Mouse (Mus musculus): ENCODE measurements at regions not wholly inside any gene's neighbourhood (a gene's known extent, or its start where the extent isn't known, plus 50 kb on each side); places are given as distances from the start of the nearest gene placed in this dataset.

DNA sequence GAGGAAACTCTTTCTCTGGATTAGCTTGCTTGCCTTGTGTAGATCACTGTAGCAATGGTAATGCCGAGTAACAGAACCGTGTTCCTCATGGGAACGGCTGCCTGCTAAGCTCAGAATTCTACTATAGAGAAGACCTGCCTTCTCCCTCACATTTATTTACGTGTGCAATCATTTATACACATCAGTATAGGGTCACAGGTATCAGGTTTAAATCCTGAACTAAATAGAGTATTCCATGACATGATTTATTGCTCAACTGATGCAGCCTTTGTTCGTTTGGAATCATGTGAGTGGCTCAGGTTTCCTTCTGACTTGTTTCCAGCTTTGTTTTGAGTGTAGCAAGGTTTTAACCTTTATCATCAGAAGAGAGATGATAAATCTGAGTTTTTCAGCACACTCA is 329.4 kb downstream of the Galc start:
- no peak for ATAC-seq (ENCODE audit: poor library complexity, severe bottlenecking)

DNA sequence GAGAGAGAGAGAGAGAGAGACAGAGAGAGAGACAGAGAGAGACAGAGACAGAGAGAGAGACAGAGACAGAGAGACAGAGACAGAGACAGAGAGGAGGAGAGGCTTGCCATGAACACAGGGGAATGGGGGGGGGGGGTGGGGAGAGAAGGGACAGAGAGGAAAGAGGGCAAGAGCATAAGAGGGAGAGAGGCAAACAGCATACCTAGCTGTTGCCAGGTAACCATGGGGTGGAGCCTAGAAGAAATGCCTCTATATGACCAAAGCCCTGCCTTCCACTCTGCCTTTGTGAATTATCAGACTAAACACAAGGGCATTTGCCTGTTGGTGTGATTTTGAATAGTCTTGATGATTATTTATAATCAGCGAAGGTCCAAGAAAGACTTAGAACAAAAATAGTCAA is 332.2 kb downstream of the Galc start:
- no peak for ATAC-seq (ENCODE audit: poor library complexity, severe bottlenecking)

DNA sequence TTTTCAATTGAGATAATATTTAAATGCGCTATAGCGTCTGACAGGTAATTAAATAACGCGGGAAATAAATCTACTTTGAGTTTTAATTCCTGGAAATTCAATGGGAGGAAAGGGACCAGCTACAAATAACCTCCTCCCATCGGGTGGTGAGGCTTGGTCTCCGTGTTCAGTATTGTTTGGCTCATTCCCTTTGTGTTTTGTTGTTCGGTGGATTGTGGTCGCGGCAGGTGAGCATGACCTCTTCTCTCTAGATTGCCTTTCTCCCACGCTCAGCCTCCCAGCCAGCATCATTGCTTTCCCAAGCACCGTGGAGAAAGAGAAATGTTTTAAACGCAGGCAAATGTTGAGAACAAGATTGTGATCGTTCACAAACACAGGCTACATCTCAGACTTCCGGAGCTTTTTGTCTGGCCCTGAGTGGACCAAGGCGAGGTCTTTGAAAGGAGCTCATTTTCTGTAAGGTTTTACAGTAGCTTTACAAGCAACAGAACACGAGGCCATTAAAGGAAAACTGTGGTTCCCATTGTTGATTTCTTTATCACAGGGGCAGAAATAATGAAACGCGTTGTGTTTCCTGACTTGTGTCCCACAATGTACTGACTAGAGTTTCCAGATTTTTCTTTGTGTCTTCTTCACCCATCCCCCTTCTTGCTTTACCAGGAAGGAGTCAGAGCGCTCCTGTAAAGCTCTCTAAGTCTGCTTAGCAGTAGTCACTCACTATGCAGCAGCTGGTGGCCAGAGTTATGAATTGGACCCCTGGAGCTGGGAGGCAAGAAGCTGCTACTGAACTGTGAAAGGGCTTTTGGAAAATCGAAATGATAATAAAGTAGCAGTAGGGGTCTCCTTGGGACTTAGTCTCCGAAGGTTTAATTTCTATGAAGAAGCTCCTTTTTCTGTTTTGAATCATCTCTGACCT is 337.7 kb downstream of the Galc start:
- ATAC-seq (ENCODE audit: poor library complexity, severe bottlenecking), result no peak

DNA sequence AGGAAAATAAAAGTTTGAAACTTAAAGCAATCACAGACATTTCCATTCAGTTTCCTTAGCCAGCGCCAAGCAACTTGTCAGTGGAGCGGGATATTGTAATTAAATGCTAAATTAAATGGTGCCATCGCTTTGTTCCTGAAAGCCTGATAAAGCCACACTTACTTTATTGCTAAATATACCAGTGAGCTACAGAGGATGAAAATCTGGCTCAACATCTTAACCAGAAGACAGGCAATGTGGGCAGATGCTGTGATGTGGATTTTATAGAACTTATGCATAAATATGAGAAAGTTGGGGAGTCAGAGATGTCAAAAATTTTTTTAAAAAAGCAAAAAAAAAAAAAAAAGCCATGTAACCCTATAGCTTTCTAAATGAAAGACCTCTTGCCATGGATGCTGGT is 340.8 kb downstream of the Galc start:
- ATAC-seq (ENCODE audit: poor library complexity, severe bottlenecking), result no peak

DNA sequence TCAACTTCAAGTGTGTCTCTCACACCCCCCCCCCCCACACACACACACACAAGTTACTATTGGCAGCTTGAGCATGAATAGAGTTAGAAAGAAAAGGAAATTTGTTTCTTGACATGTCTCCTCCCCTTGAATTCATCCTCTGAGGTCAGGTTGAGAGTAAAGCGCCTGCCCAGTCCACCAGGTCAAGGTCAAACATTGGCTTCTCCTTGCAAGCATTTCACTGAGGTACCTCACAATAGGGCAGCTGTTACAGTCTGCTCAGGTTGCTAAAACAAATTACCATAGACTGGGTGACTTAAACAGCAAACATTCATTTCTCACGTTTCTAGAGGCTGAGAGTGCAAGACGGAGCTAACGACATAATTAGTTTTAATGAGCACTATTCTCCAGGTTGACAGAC is 344.2 kb downstream of the Galc start:
- no peak for ATAC-seq (ENCODE audit: poor library complexity, severe bottlenecking)

DNA sequence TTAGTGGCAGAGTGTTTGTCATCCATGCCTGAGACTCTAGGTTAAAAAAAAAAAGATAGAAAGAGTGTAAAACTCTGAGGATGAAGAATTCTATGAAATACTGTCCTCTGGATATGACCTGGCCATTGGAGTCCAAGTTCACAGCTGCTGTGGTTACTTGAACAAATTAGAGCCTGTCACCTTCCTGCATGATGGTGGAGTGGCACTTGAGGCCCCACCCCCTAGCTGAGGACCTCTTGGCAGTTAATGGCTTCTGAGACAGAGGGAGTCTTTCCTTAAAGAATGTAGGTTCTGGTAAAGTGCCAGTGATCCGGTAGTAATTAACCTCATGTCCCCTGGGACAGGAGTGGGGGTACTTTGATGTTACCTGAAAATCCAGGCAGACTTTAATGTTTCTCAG is 346.5 kb downstream of the Galc start:
- no peak for ATAC-seq (ENCODE audit: poor library complexity, severe bottlenecking)

DNA sequence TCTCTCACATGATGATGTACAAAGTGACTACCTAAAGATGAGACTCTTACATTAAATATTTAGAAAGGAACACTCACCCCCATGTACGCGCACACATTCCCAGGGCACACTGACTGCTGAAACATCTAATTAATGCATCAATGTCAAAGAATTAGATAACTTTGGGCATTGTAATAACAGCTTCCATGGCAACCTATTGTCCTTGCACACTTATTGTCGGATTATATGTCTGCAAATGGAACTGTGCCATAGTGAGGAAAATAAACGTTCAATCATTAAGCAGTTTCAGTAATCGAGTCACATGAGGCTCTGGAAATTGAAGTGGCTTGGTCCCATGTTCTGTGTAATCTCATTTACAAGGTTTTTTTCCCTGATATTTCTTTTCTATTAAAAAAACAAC is 360.0 kb downstream of the Galc start:
- ATAC-seq (ENCODE audit: poor library complexity, severe bottlenecking), result no peak

DNA sequence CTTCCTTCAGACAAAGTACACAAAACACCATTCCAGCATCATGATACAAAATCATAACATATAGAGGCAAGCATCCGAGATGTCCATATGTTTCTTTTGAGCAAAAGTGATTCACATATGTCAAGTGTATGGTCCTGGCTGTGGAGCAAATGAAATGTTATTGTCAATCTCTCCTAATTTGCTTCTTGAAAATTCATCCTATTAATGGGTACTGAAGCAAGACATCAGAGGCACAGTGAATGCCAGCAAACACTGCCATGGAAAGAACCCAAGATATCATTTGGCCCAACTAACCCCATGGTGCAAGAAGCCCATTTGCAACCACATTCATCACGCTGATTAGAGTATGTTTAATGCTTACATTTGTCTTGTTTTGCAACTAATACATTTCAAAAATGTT is 361.1 kb downstream of the Galc start:
- ATAC-seq (ENCODE audit: poor library complexity, severe bottlenecking), result no peak

DNA sequence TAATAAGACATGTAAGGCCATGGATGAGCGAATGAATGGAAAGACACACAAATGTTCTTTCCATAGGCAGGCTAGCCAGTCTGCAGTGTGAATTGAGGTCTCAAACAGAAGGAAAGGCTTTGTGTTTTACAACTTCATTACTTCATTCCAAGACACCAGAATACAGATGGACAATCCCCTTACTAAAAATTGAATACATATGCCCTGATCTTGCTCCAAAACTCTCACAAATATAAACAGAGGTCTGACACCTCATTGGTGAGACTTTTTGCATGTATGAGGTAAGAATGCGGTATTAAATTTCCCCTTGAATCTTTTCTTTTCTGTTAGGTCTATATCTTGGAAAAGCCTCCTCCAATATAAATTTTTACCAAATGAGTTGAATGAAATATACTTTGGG is 363.3 kb downstream of the Galc start:
- no peak for ATAC-seq (ENCODE audit: poor library complexity, severe bottlenecking)

DNA sequence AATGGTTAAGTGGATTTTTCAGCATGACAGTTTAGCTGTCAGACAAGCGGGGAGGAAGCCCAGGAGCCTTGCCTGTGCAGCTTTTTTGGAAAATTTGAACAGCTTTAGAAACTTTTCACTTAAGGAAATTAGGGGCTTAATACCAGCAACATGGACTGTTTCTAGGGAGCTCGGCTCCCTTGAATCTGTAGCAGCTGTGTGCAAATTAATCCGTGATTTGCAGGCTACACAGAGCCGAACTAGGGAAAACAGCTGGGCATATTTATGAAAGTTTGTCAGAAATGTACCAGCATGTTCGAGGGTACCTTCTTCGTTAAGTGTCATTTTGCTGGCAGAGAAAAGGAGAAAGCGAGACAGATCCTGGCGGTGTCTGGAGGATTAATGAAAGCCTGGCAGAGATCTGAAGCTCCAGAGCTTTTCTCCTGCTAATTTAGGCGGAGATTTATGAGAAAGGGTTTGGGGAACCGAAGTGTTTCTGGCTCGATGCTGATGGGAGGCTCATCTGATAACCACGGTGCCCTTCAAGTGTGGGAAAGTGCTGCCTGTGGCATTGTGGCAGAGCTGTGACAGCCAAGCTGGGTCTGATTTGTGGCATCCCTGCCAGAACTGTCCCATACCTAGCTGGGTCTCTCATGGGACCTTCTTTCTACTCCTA is 370.3 kb downstream of the Galc start:
- no peak for ATAC-seq (ENCODE audit: poor library complexity, severe bottlenecking)

DNA sequence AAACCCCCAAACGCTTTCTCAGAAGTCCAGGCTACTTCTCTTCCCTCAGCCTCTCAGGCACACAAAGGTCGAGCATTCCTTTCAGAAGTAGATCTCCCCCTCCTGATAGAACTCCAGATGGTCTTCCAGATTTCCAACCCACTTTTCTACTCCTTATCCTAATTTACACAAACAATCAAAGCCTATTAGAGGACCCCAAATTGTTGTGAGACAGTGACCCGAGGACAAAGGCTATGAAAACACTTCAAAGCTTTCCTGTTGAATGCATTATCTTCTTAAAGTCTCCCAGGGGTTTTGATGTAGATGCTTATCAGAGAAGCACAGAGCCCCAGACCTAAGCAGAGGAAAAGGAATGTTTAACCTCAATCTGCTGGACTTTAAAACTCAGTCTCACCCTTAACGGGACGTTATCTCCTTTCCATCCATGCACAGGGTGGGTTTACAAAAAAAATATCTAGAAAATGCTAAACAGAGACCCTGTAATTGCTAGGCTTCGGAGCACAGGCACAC is 370.9 kb downstream of the Galc start:
- ATAC-seq (ENCODE audit: poor library complexity, severe bottlenecking), result no peak

DNA sequence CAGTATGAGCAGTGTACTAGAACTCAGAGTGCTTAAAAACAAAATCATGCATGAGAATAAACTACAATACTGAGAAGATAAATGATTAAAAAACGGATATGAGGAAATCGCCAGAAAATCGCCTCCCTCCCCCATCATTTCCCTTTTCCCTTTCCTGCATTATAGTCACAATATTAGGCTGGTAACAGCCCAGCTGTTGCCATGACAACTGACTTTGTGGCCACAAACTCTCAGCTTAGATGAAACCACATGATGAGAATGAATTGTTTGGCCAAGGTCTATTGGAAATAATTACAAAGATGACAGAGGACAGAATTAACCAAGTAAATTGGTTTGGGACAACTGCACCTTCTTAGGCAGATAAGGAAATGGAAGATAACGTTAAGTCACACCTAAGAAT is 376.8 kb downstream of the Galc start:
- ATAC-seq (ENCODE audit: poor library complexity, severe bottlenecking), result no peak

DNA sequence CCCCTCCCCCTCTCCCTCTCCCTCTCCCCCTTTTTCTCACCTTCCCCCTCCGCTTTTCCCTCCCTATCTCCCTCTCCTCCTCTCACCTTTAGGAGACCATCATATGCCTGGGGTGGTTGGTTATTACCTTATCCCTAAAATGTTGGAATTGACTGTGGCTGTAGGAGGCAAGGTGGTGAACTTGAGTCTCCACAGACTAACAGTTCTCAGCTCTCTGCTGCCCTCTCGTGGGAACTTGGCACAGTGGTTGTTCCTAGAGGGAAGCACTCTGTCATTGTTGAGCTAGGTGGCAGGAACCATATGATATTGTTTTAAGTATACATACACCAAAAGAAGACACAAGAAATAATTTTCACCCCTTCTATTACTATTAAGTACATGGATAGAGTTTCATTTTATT is 386.9 kb downstream of the Galc start:
- peak; percentile 24; the same call in 1 of the 2 replicates for ATAC-seq (ENCODE audit: poor library complexity, severe bottlenecking)

DNA sequence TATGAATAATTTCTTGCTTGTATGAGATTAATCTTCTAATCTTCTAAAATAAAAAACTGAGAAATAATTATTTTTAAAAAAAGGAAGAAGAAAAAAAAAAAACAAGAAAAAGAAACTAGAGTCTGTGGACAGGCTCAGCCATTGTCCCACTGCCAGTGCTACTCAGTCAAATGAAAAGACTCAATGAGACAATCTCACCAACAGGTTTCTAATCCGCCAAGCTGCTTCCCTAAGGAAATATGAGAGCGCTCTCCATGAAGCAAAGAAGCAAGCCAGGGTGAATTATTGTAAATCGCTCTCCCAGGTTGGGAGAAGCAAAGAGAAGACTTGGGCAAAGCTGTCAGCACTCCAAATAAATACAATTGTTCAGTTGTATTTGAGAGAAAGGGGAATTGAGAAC is 396.3 kb downstream of the Galc start:
- no peak for ATAC-seq (ENCODE audit: poor library complexity, severe bottlenecking)

DNA sequence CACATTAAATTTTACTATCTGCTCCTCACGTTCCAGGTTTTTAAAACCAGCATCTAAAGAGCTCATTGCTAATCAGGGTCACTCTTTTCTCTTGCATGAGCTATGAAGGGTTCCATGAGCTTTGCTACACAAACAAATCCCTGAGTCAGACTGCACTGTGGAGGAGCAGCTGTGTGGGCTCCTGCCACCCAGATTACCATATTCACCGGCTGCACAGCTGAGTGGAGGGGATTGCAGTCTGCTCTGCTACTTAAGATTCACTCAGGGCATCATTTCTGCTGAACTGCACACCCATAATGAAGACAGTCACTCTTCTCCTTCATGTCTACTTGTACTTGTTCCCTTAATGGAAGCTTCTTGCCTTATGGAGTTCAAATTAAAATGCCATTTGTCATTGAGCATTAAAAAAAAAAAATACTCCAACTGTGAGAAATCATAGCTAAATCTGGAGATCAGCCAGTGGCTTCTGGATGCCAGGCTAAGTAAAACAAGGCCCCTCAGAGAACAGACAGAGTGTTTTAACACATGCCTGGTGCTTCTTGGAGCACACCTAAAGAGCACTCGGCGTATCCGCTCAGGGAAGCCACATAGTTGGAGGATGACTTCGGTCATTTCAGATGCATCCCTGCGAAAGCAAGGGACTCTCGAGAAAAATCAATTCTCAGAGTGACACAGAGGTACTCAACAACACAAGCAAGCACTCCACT is 422.9 kb downstream of the Galc start:
- no peak for ATAC-seq (ENCODE audit: poor library complexity, severe bottlenecking)

DNA sequence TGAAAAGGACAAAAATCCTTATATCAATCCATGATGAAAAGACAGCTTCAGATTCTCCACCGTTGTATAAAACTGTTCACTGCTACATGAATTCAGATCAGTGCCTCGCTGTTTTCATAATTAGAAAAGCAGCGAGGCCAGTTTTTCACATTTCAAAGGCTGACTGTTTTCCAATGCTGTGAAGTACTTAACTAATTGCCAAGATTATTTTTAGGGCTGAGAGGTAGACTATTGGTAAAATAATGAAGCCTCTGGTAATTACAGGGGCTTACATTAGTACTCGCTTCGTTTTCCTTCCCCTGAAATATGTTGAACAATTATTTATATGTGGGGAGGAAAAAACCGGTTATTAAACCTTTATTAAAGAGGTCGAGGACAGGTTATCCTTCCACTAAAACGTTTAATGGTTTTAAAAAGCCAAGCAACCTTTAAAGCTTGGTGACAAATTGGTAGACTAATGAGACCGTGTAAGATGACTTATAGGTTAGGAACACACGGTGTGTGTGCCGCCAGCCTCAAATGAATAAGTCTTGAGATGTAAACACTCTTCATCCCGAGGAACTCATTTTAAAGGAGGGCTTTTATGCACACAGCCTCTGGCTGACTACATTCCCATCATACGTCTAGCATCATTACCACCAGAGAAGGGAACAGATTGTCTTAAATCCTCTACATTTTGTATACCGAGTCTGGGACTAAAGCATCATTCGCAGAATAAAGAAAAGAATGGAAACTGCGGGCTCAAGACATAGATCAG is 465.7 kb downstream of the Galc start:
- no peak for ATAC-seq (ENCODE audit: poor library complexity, severe bottlenecking)

DNA sequence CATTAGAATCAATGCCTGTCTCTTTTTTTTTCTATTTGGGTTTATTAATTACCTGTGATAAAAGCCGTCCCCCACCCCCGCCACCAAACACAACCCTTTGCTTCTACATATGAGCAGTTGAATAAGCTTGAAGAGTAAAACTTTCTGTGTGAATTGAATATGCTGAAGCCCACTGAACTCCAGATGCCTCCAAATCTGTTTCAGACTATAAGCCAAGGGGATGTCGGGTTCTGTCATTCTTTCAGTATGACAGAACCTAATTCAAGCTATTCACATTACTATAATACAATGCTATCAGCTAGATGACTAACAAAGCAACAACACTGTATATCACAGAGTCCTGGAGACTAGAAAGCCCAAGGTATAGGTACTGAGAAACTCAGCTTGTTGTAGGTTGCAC is 475.8 kb downstream of the Galc start:
- no peak for ATAC-seq (ENCODE audit: poor library complexity, severe bottlenecking)

DNA sequence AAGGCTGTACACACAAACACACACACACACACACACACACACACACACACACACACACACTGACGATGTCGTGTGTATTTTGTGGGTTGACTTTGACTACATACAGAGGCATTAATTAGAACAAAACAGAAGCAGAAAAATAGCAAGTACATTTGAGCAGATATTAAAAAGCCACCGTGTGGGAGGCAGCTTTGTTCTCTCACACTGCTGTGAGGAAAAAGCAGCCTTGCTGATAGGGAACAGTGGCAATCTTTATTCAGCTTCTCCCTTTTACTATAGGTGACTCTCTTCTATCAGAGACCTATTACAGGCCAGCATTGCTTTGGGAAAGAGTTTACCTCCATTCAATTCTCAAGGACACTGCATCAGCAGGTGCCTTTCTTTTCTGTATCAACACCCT is 500.1 kb downstream of the Galc start:
- no peak for ATAC-seq (ENCODE audit: poor library complexity, severe bottlenecking)

DNA sequence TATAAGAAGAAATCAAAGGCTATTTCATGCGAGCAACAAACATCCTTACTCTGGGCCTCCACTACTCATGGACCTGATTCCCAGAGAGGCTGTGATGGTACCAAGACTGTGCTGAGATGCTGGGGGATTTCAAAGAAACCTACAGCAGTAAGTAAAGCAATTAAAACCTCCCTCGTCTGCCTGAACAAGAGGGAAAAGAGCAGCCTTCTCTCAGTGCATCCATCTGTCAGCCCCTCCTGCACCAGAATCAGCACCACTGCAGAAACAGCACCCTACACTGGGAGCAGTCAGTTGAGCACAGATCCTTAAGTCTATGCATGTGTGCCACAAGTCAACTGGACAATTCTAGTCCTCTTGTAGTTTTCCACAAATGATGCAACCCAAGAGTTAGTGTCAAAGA is 500.6 kb downstream of the Galc start:
- ATAC-seq (ENCODE audit: poor library complexity, severe bottlenecking), result no peak

DNA sequence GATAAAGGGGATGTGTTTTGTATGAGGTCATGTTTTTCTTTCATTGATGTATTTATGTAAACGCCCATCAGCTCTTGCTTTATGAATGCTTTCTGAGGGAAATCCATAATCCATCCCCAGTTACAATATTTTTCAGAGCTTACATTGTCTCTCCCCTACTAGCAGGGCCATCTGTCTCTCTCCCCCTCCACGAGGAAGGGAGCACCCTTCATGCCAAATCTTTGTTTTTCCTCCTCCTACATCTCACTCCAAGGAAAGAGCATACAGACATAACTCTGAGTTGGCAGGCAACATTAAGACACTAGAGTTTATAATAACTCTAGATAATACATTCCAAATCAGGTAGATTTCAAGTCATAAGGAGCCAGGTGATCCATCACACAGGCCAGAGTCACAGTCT is 509.1 kb downstream of the Galc start:
- no peak for ATAC-seq (ENCODE audit: poor library complexity, severe bottlenecking)

DNA sequence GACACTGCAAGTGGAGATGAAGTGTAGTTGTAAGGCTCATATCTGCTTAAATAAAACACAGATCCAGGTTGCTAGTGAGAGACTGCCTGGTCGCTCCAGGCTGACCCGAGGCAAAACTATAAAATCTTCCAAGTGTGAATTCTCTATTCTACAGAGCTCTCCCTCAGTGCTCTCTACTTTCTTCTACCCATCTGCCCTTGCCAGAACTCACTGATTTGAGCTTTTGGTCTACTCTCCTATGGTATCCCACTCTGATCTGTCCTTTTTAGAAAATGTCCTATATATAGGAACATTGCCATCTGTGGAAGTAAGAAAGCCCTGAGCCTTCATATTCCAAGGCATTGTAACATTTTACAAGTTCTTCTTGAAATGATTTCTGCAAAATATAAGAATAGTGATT is 518.3 kb downstream of the Galc start:
- no peak for ATAC-seq (ENCODE audit: poor library complexity, severe bottlenecking)
